Mouse (Mus musculus) hindbrain, embryonic 15.5 days (tissue): ENCODE data around the gene Bcl11b. TPM values are rescaled to one million over a fixed set of nuclear protein-coding genes. Genes with fewer than 3 reads are reported as not detected.

Source experiments
- ATAC-seq: fragments of 200-750 bp; cut with Nextera tagmentation; 2 replicates; pipeline ENCODE4 v1.8.0; 2017; ENCODE audit warnings: low read depth, moderate number of reproducible peaks, moderate TSS enrichment; ENCODE audit not compliant: low FRiP score
- H3K27ac ChIP-seq: fragments of 300-500 bp; sonication (generic); replicated peaks from 2 replicates; pipeline ENCODE4 v1.5.1; 2015; ENCODE audit warnings: mild to moderate bottlenecking, inconsistent platforms
- H3K27me3 ChIP-seq: fragments of 300-500 bp; sonication (generic); 2 replicates; pipeline ENCODE4 v1.6.1; 2015; ENCODE audit warnings: control low read depth, inconsistent platforms
- H3K36me3 ChIP-seq: fragments of 300-500 bp; sonication (generic); 2 replicates; pipeline ENCODE4 v1.6.1; 2015; ENCODE audit warnings: control low read depth, inconsistent platforms
- H3K4me1 ChIP-seq: fragments of 300-500 bp; sonication (generic); replicated peaks from 2 replicates; pipeline ENCODE4 v1.6.1; 2015; ENCODE audit warnings: control low read depth, inconsistent platforms
- H3K4me2 ChIP-seq: fragments of 300-500 bp; sonication (generic); 2 replicates; pipeline ENCODE4 v1.6.1; 2015; ENCODE audit warnings: moderate library complexity, mild to moderate bottlenecking, inconsistent platforms
- H3K4me3 ChIP-seq: fragments of 300-500 bp; sonication (generic); 2 replicates; pipeline ENCODE4 v1.5.1; 2015; ENCODE audit warnings: mild to moderate bottlenecking, inconsistent platforms
- H3K9ac ChIP-seq: fragments of 300-500 bp; sonication (generic); 2 replicates; pipeline ENCODE4 v1.6.1; 2015; ENCODE audit warnings: inconsistent platforms
- H3K9me3 ChIP-seq: fragments of 300-500 bp; sonication (generic); 2 replicates; pipeline ENCODE4 v1.6.1; 2016; ENCODE audit warnings: control low read depth, inconsistent platforms
- WGBS: fragments of 180-500 bp; shearing (Covaris S2); methylation state at CpG from one replicate; pipeline ENCODE4 v1.1.7; 2015; 5-methylcytosine and 5-hydroxymethylcytosine counted together
- polyA plus RNA-seq: library from polyadenylated mRNA; unstranded; fragments of >200 nt; fragmentation: Nextera tagmentation; extraction: Ambion mirVana; gene quantifications from 2 replicates; pipeline ENCODE4 v1.2.1, GENCODE M21; 2015

Bcl11b gene
- polyA plus RNA-seq, 1 experiment from 2014 or later: 24.4 TPM

- Histone ChIP-seq H3K4me1 (peaks cover 45% of the 10 kb centered on the region), H3K36me3 (no peaks in the 10 kb centered on the region), H3K4me3 (no peak overlapping the region), H3K27ac (no peak overlapping the region), H3K27me3 (no peaks in the 10 kb centered on the region), H3K9ac (no peak overlapping the region), H3K4me2 (no peak overlapping the region), H3K9me3 (no peaks in the 10 kb centered on the region)
- no peak for ATAC-seq
- 59% methylated on average over 20 of the region's 20 CpGs for WGBS
These were observed 52.7 kb downstream of the Bcl11b start for GRCm38 (mm10) chr12:107950667-107951179.

- Histone ChIP-seq H3K27ac (no peak overlapping the region), H3K4me1 (peaks cover 43% of the 10 kb centered on the region), H3K27me3 (no peaks in the 10 kb centered on the region), H3K4me3 (no peak overlapping the region), H3K36me3 (no peaks in the 10 kb centered on the region), H3K4me2 (no peak overlapping the region), H3K9ac (no peak overlapping the region), H3K9me3 (no peaks in the 10 kb centered on the region)
- ATAC-seq: no peak
- 87% methylated on average over 10 of the region's 10 CpGs for WGBS
These were observed 54.0 kb downstream of the Bcl11b start for GRCm38 (mm10) chr12:107949416-107949815.

- Histone ChIP-seq H3K27me3 (no peaks in the 10 kb centered on the region), H3K27ac (no peak overlapping the region), H3K9ac (no peak overlapping the region), H3K36me3 (no peaks in the 10 kb centered on the region), H3K4me2 (no peak overlapping the region), H3K9me3 (no peaks in the 10 kb centered on the region), H3K4me3 (no peak overlapping the region), H3K4me1 (peaks cover 12% of the 10 kb centered on the region)
- 69% methylated on average over 7 of the region's 7 CpGs for WGBS
- ATAC-seq: no peak
These were observed 61.3 kb downstream of the Bcl11b start for GRCm38 (mm10) chr12:107942100-107942499.

- no peak for ATAC-seq
- 87% methylated on average over 9 of the region's 9 CpGs for WGBS
- H3K27me3 ChIP-seq: no peaks in the 10 kb centered on the region
These were observed 62.6 kb downstream of the Bcl11b start for GRCm38 (mm10) chr12:107940774-107941173.

GRCm38 (mm10) chr12:107939177-107939576 lies 64.2 kb downstream of the Bcl11b start:
- Histone ChIP-seq H3K4me3 (no peak overlapping the region), H3K9ac (no peak overlapping the region), H3K4me1 (peaks cover 33% of the 10 kb centered on the region), H3K9me3 (no peaks in the 10 kb centered on the region), H3K4me2 (no peak overlapping the region), H3K27me3 (no peaks in the 10 kb centered on the region), H3K27ac (no peak overlapping the region), H3K36me3 (no peaks in the 10 kb centered on the region)
- WGBS: 63% methylated on average over 4 of the region's 4 CpGs
- no peak for ATAC-seq

More at GRCm38 (mm10) chr12:107940774-107941173, 62.6 kb downstream of the Bcl11b start:
- H3K9me3 ChIP-seq: no peaks in the 10 kb centered on the region
- no peak overlapping the region for H3K4me3 ChIP-seq
- H3K4me2 ChIP-seq: no peak overlapping the region
- peaks cover 17% of the 10 kb centered on the region for H3K4me1 ChIP-seq
- no peak overlapping the region for H3K9ac ChIP-seq
- no peak overlapping the region for H3K27ac ChIP-seq
- H3K36me3 ChIP-seq: no peaks in the 10 kb centered on the region

DNA sequence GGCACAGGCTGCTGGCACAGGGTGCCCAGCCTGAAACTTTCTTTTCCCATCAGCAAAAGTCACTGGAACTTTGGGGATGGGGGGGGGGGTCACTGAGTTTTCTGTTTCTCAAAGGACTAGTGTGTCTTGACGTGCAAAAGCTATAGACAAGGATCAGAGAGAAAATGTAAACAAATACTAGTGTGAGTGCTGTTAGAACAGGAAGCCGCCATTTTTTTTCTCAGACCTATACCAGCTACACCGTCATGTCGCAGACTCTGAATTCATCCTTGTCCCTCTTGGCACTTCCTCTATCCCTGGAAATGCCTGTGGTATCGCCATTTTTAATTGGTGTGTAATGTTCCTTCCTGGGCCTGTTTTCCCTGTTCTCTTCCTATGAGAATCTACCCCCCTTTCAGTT lies 66.4 kb downstream of the Bcl11b start:
- Histone ChIP-seq H3K4me3 (no peak overlapping the region), H3K4me1 (peaks cover 47% of the 10 kb centered on the region), H3K27me3 (no peaks in the 10 kb centered on the region), H3K27ac (no peak overlapping the region), H3K9me3 (no peaks in the 10 kb centered on the region), H3K4me2 (no peak overlapping the region), H3K9ac (no peak overlapping the region), H3K36me3 (no peaks in the 10 kb centered on the region)
- 85% methylated on average over 5 of the region's 5 CpGs for WGBS
- ATAC-seq: no peak

GRCm38 (mm10) chr12:107936406-107936805 lies 67.0 kb downstream of the Bcl11b start:
- no peak for ATAC-seq
- Histone ChIP-seq H3K4me3 (no peak overlapping the region), H3K9ac (no peak overlapping the region), H3K4me2 (no peak overlapping the region), H3K36me3 (no peaks in the 10 kb centered on the region), H3K9me3 (no peaks in the 10 kb centered on the region), H3K27me3 (no peaks in the 10 kb centered on the region), H3K27ac (no peak overlapping the region), H3K4me1 (peaks cover 53% of the 10 kb centered on the region)
- 74% methylated on average over 7 of the region's 7 CpGs for WGBS

DNA sequence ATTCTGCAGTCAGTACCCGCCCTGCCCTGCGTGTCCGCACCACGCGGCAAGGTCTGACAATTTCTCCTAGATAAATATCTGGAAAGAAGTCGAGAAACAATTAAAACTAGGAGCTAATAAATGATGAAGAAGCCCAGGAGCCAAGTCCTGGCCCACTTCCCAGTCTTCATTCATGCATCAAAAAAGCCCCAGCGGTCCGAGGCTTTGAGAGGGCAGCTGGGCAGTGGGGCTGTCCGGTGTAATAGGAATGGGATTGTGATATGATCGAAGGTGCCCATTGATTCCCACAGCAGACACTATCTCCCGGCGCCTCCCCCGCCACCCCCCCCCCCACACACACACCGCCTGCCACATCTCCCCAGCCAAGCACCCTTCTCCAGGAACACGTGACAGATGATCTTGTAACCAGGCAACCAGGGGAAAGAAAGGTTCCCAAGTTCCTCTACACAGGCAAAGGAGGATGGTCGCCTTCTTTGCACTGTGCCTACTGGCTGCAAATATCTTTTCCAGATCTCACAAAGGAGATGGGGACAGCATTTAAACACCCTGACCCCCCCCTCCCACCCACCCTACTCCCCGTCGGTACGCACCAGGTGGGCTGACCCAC lies 68.5 kb downstream of the Bcl11b start:
- H3K27me3 ChIP-seq: no peaks in the 10 kb centered on the region

DNA sequence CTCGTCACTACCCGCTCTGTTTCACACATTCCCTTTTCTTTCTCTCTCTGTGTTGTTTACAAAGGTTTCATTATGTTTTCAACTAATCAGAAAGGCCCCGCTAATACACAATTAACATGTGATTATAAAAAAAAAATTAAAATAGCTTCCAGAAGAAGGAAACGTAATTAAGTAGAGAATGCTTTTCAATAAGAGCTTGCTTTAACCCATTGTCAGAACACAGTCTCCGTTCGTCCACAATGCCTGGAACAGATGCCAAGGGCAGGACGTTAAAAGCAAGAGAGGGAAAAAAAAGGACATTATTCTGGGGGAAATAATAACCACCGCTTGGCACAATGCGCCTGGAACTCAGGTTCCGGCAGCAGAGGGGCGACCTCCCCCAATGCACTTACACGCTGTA lies 71.3 kb downstream of the Bcl11b start:
- no peaks in the 10 kb centered on the region for H3K27me3 ChIP-seq
- no peak overlapping the region for H3K4me3 ChIP-seq
- H3K9ac ChIP-seq: no peak overlapping the region
- no peak overlapping the region for H3K4me2 ChIP-seq
- H3K9me3 ChIP-seq: no peaks in the 10 kb centered on the region
- H3K27ac ChIP-seq: 0 out of 2 replicates have a peak overlapping the region, but pooled peaks have one; percentile 11
- no peaks in the 10 kb centered on the region for H3K36me3 ChIP-seq
- WGBS: 31% methylated on average over 12 of the region's 12 CpGs
- ATAC-seq: no peak
- H3K4me1 ChIP-seq: peaks cover 82% of the 10 kb centered on the region

More for the DNA sequence above, 68.5 kb downstream of the Bcl11b start:
- no peaks in the 10 kb centered on the region for H3K9me3 ChIP-seq
- ATAC-seq: peak; percentile 43
- H3K9ac ChIP-seq: no peak overlapping the region
- peak overlapping the region; percentile 44 for H3K4me2 ChIP-seq
- H3K4me1 ChIP-seq: peaks cover 67% of the 10 kb centered on the region
- WGBS: 30% methylated on average over 19 of the region's 19 CpGs
- H3K4me3 ChIP-seq: no peak overlapping the region
- peak overlapping the region; percentile 45 for H3K27ac ChIP-seq
- H3K36me3 ChIP-seq: no peaks in the 10 kb centered on the region

DNA sequence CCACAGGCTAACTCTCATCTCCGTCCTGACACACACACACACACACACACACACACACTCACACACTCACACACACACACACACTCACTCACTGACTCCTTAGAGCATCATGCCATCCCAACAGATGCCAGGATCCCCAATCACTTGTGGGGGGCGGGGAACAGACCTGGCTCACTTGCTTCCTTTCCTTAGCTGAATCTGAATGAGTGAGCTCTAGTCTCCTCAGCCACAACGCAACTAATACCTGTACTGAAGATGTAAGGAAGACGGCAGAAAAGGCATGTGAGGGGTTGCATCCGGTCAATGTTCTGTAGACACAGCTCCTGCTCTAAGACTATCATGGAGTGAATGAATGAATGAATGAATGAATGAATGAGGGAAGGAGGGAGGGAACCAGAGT lies 71.9 kb downstream of the Bcl11b start:
- ATAC-seq: no peak
- Histone ChIP-seq H3K27ac (peak overlapping the region; percentile 54), H3K9me3 (no peaks in the 10 kb centered on the region), H3K9ac (no peak overlapping the region), H3K4me3 (no peak overlapping the region), H3K27me3 (no peaks in the 10 kb centered on the region), H3K36me3 (no peaks in the 10 kb centered on the region), H3K4me1 (peaks cover 88% of the 10 kb centered on the region), H3K4me2 (peak overlapping the region; percentile 28; the same call in 1 of the 2 replicates)
- 71% methylated on average over 5 of the region's 5 CpGs for WGBS

- Histone ChIP-seq H3K9ac (no peak overlapping the region), H3K9me3 (no peaks in the 10 kb centered on the region), H3K36me3 (no peaks in the 10 kb centered on the region), H3K27ac (peak overlapping the region; percentile 54), H3K4me1 (peaks cover 83% of the 10 kb centered on the region), H3K4me3 (no peak overlapping the region), H3K27me3 (no peaks in the 10 kb centered on the region), H3K4me2 (peak overlapping the region; percentile 28)
- 42% methylated on average over 28 of the region's 28 CpGs for WGBS
- no peak for ATAC-seq
These were observed 72.6 kb downstream of the Bcl11b start for GRCm38 (mm10) chr12:107930611-107931350.

DNA sequence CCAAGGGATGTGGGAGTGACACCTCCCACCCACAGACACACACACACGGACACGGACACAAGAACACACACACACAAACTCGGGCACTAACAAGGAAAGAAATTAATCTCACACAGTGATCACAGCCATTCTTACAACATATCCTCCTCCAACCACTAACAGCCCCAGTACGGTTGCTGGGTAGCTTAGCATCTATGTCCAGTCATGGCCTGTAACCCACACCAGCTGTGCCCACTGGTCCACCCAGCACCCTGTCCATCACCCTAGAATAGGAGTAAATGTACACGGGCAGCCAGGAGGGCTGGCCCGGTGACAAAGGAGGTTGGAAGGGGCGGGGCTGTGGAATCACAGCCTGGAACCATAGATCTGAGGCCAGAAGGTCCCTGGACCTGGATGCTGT lies 74.5 kb downstream of the Bcl11b start:
- H3K9ac ChIP-seq: no peak overlapping the region; the same call in 1 of the 2 replicates
- no peak overlapping the region for H3K4me3 ChIP-seq
- ATAC-seq: peak; percentile 40; the same call in 1 of the 2 replicates
- H3K4me1 ChIP-seq: peaks cover 70% of the 10 kb centered on the region
- no peaks in the 10 kb centered on the region for H3K36me3 ChIP-seq
- H3K27me3 ChIP-seq: no peaks in the 10 kb centered on the region
- peak overlapping the region; percentile 50 for H3K4me2 ChIP-seq
- H3K27ac ChIP-seq: peak overlapping the region; percentile 70
- 40% methylated on average over 7 of the region's 7 CpGs for WGBS
- no peaks in the 10 kb centered on the region for H3K9me3 ChIP-seq
